Mouse (Mus musculus): ENCODE measurements around the gene Vsig8.

GRCm38 (mm10) chr1:172527431-172527830 is 28.3 kb upstream of the Vsig8 start:
- TF ChIP-seq POLR2A (IDR thresholded peaks at IDR 0.05; ENCODE audit: borderline replicate concordance, extremely low read depth, low read depth, low read length) (no peak), CTCF (IDR thresholded peaks at IDR 0.05; ENCODE audit: insufficient read depth, low read length) (no peak)
